Mouse (Mus musculus): Measurements from ENCODE around the gene Peg10. TPM values are rescaled to one million over a fixed set of nuclear protein-coding genes. Genes with fewer than 3 reads are reported as not detected.

The Peg10 gene
- under 0.01 TPM in 1 of 2 replicates, not detected in the other for polyA plus RNA-seq (2012)

DNA sequence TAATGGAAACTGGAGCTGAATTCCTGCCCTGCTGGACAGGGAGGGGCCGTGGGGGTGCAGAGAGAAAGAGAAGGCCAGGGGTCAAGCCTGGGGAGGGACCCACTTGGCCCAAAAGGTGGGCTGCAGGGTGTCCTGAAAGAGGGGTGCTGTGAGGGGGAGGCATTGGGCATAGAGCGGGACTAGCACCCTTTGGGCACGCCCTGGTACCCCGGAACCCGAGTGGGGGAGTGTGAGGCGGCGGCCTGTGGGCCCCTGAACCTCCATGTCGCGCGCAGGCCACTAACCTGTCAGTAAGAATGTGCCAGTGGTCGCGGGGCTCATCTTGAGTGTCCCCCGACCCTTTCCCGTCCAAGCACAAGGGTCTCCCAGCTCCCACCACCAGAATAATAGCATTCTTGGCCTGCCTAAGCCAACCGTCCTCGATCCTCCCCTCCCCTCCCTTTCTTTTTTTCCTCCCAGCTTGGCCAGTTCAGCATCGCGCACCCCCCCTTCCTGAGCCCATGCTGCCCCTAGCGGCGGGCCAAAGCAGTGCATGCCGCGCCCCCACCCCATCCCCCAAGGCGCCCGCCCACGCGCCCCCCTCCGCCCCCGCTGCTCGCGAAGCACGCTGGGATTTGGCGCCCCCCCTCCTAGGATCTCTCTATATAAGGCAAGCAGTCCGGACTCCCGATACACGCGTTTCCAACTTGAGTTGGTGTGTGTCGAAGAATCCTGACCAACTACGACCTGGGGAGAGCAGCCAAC, at the start of gene Peg10, which contains the start of gene Sgce:
Gene Peg10 (plus strand): TSS at position 611 of the 744 bp plus-strand sequence.
Gene Sgce (minus strand): TSS at position 512 of the 744 bp plus-strand sequence.
- no peaks in the 10 kb centered on the region for H3K36me3 ChIP-seq (ENCODE audit: control insufficient read depth)
- peaks cover 35% of the 10 kb centered on the region for H3K27me3 ChIP-seq (ENCODE audit: control insufficient read depth)
- H3K4me1 ChIP-seq (ENCODE audit: control insufficient read depth), result peaks cover 23% of the 10 kb centered on the region
- no peak for TF ChIP-seq GATA1 (IDR thresholded peaks at IDR 0.05; ENCODE audit: low read length)
- no peak for TF ChIP-seq TAL1 (IDR thresholded peaks at IDR 0.05; ENCODE audit: low read length)
- H3K9me3 ChIP-seq (ENCODE audit: control insufficient read depth, low read length), result peaks cover 18% of the 10 kb centered on the region
- peak within 1 kb of the TSS; percentile 53 for H3K4me3 ChIP-seq (replicated peaks)

DNA sequence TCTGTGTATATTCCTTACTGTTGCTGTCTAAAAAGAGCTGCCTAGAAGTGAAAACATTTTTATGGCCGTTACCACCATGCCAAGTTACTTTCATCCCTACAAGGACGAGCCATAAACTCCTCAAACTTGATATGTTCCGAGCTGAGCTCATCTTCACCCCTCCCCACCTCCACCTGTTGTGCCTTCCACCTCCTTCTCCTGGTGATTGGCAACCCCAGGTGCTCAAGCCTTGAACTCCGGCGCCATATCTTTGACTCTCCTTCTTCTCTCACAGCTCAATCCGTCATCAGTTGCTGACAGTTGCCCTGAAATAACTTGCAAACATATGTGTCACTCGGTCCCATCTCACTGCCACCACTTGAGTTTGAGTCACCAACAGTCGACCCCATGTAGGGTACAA, 45.5 kb upstream of the Peg10 start:
- H3K27me3 ChIP-seq (ENCODE audit: control insufficient read depth), result no peaks in the 10 kb centered on the region
- no peak overlapping the region for H3K4me3 ChIP-seq (replicated peaks)
- no peaks in the 10 kb centered on the region for H3K9me3 ChIP-seq (ENCODE audit: control insufficient read depth, low read length)
- H3K36me3 ChIP-seq (ENCODE audit: control insufficient read depth), result no peaks in the 10 kb centered on the region
- no peaks in the 10 kb centered on the region for H3K4me1 ChIP-seq (ENCODE audit: control insufficient read depth)
- TF ChIP-seq GATA1 (IDR thresholded peaks at IDR 0.05; ENCODE audit: low read length), result no peak
- no peak for TF ChIP-seq TAL1 (IDR thresholded peaks at IDR 0.05; ENCODE audit: low read length)

DNA sequence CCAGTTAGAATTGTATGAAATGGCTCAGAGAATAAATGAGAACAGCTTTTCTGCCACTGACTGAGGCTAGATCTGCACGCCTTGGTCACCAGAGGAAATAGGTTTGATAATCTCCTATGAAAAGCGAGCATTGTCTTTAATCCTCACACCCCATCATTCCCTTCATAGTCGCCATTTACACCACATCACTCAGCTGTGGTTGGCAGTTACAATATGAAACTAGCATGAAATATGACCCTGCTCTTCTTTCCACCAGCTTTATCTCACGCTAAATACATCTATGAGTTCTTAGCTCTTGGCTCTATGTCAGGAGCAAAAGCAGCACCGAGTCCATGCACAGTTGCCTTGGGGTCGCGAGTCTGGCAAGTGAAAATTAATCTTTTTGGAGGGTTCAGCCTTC, 43.2 kb upstream of the Peg10 start:
- Histone ChIP-seq H3K4me1 (ENCODE audit: control insufficient read depth) (no peaks in the 10 kb centered on the region), H3K9me3 (ENCODE audit: control insufficient read depth, low read length) (no peaks in the 10 kb centered on the region), H3K27me3 (ENCODE audit: control insufficient read depth) (no peaks in the 10 kb centered on the region), H3K36me3 (ENCODE audit: control insufficient read depth) (no peaks in the 10 kb centered on the region), H3K4me3 (replicated peaks) (no peak overlapping the region)
- TF ChIP-seq GATA1 (IDR thresholded peaks at IDR 0.05; ENCODE audit: low read length) (no peak), TAL1 (IDR thresholded peaks at IDR 0.05; ENCODE audit: low read length) (no peak)

DNA sequence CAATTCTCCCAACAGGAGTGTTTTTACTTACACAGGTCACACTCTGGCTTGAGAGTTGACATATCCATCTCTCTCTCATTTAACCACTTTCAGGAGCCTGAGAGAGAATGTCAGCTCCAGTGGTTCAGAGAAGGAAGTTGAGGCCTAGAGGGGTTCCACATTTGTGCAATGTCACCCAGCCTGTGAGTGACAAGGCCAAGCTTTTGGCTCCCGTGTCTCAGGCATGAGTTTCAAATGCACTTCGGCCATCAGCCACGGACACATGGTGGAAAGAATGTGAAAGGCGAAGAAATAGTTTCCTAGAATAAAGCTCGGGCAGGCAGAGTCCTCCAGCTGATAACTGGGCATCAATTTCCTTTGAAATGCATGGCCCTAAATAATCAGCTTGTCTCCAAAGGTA, 40.7 kb upstream of the Peg10 start:
- no peaks in the 10 kb centered on the region for H3K4me1 ChIP-seq (ENCODE audit: control insufficient read depth)
- H3K36me3 ChIP-seq (ENCODE audit: control insufficient read depth), result no peaks in the 10 kb centered on the region
- H3K9me3 ChIP-seq (ENCODE audit: control insufficient read depth, low read length), result no peaks in the 10 kb centered on the region
- TF ChIP-seq TAL1 (IDR thresholded peaks at IDR 0.05; ENCODE audit: low read length) (no peak), GATA1 (IDR thresholded peaks at IDR 0.05; ENCODE audit: low read length) (no peak)
- H3K27me3 ChIP-seq (ENCODE audit: control insufficient read depth), result no peaks in the 10 kb centered on the region
- no peak overlapping the region for H3K4me3 ChIP-seq (replicated peaks)

DNA sequence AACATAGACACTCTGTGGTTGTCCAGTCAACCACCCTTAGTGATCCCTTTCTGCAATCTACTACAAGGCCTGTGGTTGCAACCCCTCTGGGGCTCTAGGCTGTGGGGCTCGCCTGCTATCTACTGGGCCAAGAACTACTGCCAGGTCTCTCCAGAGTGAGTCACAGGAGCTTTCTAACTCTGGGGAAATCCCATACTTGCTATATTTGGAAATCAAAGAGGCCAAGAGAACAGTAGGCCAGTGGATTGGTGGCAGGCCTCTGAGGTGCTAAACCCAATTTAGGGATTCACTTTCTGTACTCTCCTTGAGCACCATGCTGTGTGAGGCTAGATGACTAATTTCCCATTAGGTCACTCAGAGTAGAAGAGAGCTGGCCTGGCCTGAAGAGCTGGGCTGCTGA, 38.1 kb upstream of the Peg10 start:
- Histone ChIP-seq H3K4me1 (ENCODE audit: control insufficient read depth) (no peaks in the 10 kb centered on the region), H3K27me3 (ENCODE audit: control insufficient read depth) (no peaks in the 10 kb centered on the region), H3K36me3 (ENCODE audit: control insufficient read depth) (no peaks in the 10 kb centered on the region), H3K9me3 (ENCODE audit: control insufficient read depth, low read length) (no peaks in the 10 kb centered on the region), H3K4me3 (replicated peaks) (no peak overlapping the region)
- TF ChIP-seq TAL1 (IDR thresholded peaks at IDR 0.05; ENCODE audit: low read length) (no peak), GATA1 (IDR thresholded peaks at IDR 0.05; ENCODE audit: low read length) (no peak)

DNA sequence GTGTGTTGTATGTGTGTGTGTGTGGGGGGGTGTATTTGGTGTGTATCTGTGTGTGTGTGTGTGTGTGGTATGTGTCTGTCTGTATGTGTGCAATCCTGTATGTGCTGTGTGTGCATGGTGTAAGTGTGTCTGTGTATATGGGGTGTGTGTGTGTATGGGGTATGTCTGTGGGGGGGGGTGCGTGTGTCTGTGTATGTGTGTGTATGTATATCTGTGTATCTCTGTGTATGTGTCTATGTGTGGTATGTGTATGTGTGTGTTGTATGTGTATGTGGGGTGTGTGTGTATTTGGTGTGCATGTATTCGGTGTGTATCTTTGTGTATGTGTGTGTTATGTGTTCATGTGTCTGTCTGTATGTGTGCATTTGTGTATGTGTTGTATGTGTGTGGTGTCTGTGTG, 30.9 kb upstream of the Peg10 start:
- no peaks in the 10 kb centered on the region for H3K27me3 ChIP-seq (ENCODE audit: control insufficient read depth)
- no peaks in the 10 kb centered on the region for H3K36me3 ChIP-seq (ENCODE audit: control insufficient read depth)
- H3K4me3 ChIP-seq (replicated peaks), result no peak overlapping the region
- no peaks in the 10 kb centered on the region for H3K9me3 ChIP-seq (ENCODE audit: control insufficient read depth, low read length)
- no peaks in the 10 kb centered on the region for H3K4me1 ChIP-seq (ENCODE audit: control insufficient read depth)
- TF ChIP-seq TAL1 (IDR thresholded peaks at IDR 0.05; ENCODE audit: low read length) (no peak), GATA1 (IDR thresholded peaks at IDR 0.05; ENCODE audit: low read length) (no peak)

DNA sequence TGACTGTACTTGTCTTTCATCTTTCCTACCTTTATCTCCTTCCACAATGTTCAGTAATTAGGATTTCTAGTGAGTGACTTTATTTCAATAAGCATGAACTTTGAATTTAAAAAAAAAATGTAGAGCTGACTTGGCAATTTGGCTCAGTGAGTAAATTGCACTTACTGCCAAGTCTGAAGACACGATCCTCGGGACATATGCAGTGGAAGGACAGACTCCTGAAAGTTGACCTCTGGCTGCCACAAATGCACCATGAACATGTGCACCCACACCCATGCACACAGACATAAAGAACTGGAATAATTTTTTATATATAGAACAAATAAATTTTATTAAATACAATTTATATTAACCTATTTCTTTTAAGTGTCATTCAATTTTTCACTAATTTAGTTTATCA, 29.8 kb upstream of the Peg10 start:
- H3K36me3 ChIP-seq (ENCODE audit: control insufficient read depth), result no peaks in the 10 kb centered on the region
- H3K9me3 ChIP-seq (ENCODE audit: control insufficient read depth, low read length), result no peaks in the 10 kb centered on the region
- TF ChIP-seq TAL1 (IDR thresholded peaks at IDR 0.05; ENCODE audit: low read length), result no peak
- no peak for TF ChIP-seq GATA1 (IDR thresholded peaks at IDR 0.05; ENCODE audit: low read length)
- H3K27me3 ChIP-seq (ENCODE audit: control insufficient read depth), result no peaks in the 10 kb centered on the region
- no peak overlapping the region for H3K4me3 ChIP-seq (replicated peaks)
- no peaks in the 10 kb centered on the region for H3K4me1 ChIP-seq (ENCODE audit: control insufficient read depth)

DNA sequence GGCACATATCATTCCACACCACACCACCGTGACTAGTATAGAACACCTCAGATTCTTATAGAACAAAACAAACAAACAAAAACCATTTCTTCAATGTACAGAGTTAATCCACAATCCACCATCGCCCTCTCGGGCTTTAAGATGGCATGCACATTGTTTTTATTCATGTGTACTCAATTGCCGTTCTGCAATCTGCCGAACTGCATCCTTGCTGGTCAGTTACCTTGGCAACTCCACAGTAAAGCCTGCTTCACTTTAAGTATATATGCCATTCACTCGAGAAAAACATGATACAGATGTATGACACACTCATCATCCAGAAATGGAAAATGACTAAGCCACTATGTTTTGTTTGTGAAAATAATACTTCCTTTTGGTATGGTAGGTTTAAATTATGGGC, 25.0 kb upstream of the Peg10 start:
- no peaks in the 10 kb centered on the region for H3K27me3 ChIP-seq (ENCODE audit: control insufficient read depth)
- H3K36me3 ChIP-seq (ENCODE audit: control insufficient read depth), result no peaks in the 10 kb centered on the region
- H3K4me3 ChIP-seq (replicated peaks), result no peak overlapping the region
- no peaks in the 10 kb centered on the region for H3K9me3 ChIP-seq (ENCODE audit: control insufficient read depth, low read length)
- no peak for TF ChIP-seq TAL1 (IDR thresholded peaks at IDR 0.05; ENCODE audit: low read length)
- no peaks in the 10 kb centered on the region for H3K4me1 ChIP-seq (ENCODE audit: control insufficient read depth)

DNA sequence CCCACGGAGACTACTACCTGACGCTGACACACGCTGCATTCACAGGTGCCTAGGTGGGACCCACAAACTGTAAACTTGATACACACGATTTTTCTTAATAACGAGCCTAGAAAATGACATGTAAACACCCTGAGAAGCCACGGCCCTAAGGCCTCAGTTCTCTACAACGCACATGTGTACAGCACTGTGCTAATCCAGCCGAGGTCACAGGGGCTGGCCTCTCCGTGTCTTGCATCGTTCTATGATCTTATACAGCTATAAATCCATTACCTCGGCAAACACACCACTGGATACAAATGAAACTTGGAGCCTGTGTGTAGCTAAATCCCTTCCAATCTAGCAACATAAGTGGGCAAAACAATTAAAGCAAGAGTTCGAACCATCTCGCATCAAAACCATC, 24.4 kb upstream of the Peg10 start:
- no peaks in the 10 kb centered on the region for H3K9me3 ChIP-seq (ENCODE audit: control insufficient read depth, low read length)
- no peaks in the 10 kb centered on the region for H3K27me3 ChIP-seq (ENCODE audit: control insufficient read depth)
- TF ChIP-seq TAL1 (IDR thresholded peaks at IDR 0.05; ENCODE audit: low read length), result no peak
- TF ChIP-seq GATA1 (IDR thresholded peaks at IDR 0.05; ENCODE audit: low read length), result no peak
- H3K36me3 ChIP-seq (ENCODE audit: control insufficient read depth), result no peaks in the 10 kb centered on the region
- no peak overlapping the region for H3K4me3 ChIP-seq (replicated peaks)
- H3K4me1 ChIP-seq (ENCODE audit: control insufficient read depth), result no peaks in the 10 kb centered on the region
